Mouse (Mus musculus) forebrain, embryonic 11.5 days (tissue): Measurements from ENCODE around the gene Tcf12. TPM values are rescaled to one million over a fixed set of nuclear protein-coding genes. Genes with fewer than 3 reads are reported as not detected.

ENCODE experiments used
- ATAC-seq: fragments of 200-750 bp; cut with Nextera tagmentation; replicated peaks from 2 replicates; pipeline ENCODE4 v1.8.0; 2017; ENCODE audit warnings: moderate TSS enrichment; ENCODE audit not compliant: low FRiP score
- DNase-seq: peaks from one replicate; pipeline ENCODE4 v3.0.0-alpha.2; 2017; ENCODE audit warnings: low spot score
- H3K27ac ChIP-seq: fragments of 300-500 bp; sonication (generic); 2 replicates; pipeline ENCODE4 v1.5.1; 2014; ENCODE audit warnings: low read depth, low read length
- H3K27me3 ChIP-seq: fragments of 300-500 bp; sonication (generic); 2 replicates; pipeline ENCODE4 v1.6.1; 2014; ENCODE audit warnings: mild to moderate bottlenecking, low read length, mixed read lengths; ENCODE audit not compliant: control insufficient read depth, insufficient read depth
- H3K36me3 ChIP-seq: fragments of 300-500 bp; sonication (generic); 2 replicates; pipeline ENCODE4 v1.6.1; 2014; ENCODE audit warnings: mild to moderate bottlenecking, low read length, moderate library complexity, mixed read lengths; ENCODE audit not compliant: control insufficient read depth, insufficient read depth
- H3K4me1 ChIP-seq: fragments of 300-500 bp; sonication (generic); replicated peaks from 2 replicates; pipeline ENCODE4 v1.6.1; 2014; ENCODE audit warnings: low read length, mixed read lengths; ENCODE audit not compliant: control insufficient read depth, insufficient read depth
- H3K4me2 ChIP-seq: fragments of 300-500 bp; sonication (generic); 2 replicates; pipeline ENCODE4 v1.6.1; 2014; ENCODE audit warnings: low read depth, mild to moderate bottlenecking, low read length, moderate library complexity, mixed read lengths; ENCODE audit not compliant: severe bottlenecking
- H3K4me3 ChIP-seq: fragments of 300-500 bp; sonication (generic); 2 replicates; pipeline ENCODE4 v1.5.1; 2014; ENCODE audit warnings: low read depth, low read length
- H3K9ac ChIP-seq: fragments of 300-500 bp; sonication (generic); 2 replicates; pipeline ENCODE4 v1.6.1; 2014; ENCODE audit warnings: low read length
- H3K9me3 ChIP-seq: fragments of 300-500 bp; sonication (generic); 2 replicates; pipeline ENCODE4 v1.6.1; 2016; ENCODE audit warnings: low read length, mixed read lengths; ENCODE audit not compliant: control insufficient read depth
- WGBS: fragments of 180-500 bp; shearing (Covaris S2); extraction: QIAGEN DNeasy Blood & Tissue Kit; methylation state at CpG from one replicate; pipeline ENCODE4 v1.1.7; 2014; 5-methylcytosine and 5-hydroxymethylcytosine counted together
- polyA plus RNA-seq: library from polyadenylated mRNA; unstranded; fragments of >200 nt; fragmentation: Nextera tagmentation; extraction: Ambion mirVana; gene quantifications from 2 replicates; pipeline ENCODE4 v1.2.1, GENCODE M21; 2014

The Tcf12 gene
- polyA plus RNA-seq, 1 experiment from 2014 or later = 127 TPM

DNA sequence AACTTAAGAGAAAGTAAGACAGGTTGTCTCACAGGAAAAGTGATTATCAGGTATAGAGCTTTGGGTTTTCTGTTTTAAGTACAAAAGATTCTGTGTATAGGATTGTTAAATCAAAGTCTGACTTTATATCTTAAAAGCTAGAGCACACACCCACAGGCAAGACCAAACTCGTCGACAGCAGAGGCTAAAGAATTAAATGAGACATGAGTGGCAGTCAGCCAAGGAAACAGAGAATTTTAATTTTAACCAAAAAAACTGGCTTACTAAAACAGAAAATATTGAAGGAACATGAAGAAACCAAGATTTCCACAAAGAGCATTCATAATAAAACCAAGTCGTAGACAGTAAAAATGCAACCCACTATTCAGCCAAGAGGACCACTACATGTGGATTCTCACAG is 90.2 kb downstream of the Tcf12 start:
- Histone ChIP-seq H3K4me2 (no peak overlapping the region), H3K36me3 (no peaks in the 10 kb centered on the region), H3K4me3 (no peak overlapping the region), H3K27ac (no peak overlapping the region), H3K9me3 (no peaks in the 10 kb centered on the region), H3K9ac (no peak overlapping the region), H3K4me1 (no peaks in the 10 kb centered on the region; the same call in 1 of the 2 replicates), H3K27me3 (no peaks in the 10 kb centered on the region)
- ATAC-seq (no peak), DNase-seq (no peak)
- 83% methylated on average over 3 of the region's 3 CpGs for WGBS

DNA sequence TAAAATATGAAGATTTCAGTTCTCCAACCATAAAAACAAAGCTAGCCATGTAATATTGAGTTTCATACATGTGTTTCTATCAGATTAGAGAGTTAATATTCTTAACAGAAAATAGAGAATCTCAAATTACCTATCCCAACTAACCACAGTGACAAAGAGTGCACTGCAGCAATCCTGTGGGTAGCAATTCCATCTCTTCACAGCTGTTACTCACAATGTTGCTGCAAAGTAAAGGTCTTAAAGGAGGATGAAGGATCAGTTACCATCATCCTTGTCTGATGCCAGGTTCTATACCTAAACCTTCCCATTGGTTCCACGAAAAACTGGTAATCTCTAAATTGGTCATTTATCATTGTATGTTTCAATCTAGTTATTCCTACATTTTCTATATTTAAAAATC is 95.7 kb downstream of the Tcf12 start:
- ATAC-seq (no peak), DNase-seq (no peak)
- Histone ChIP-seq H3K27ac (no peak overlapping the region), H3K4me3 (no peak overlapping the region), H3K4me1 (no peaks in the 10 kb centered on the region; the same call in 1 of the 2 replicates), H3K27me3 (no peaks in the 10 kb centered on the region), H3K9me3 (no peaks in the 10 kb centered on the region), H3K9ac (no peak overlapping the region), H3K36me3 (no peaks in the 10 kb centered on the region), H3K4me2 (no peak overlapping the region)
- 93% methylated on average over 1 of the region's 1 CpGs for WGBS

DNA sequence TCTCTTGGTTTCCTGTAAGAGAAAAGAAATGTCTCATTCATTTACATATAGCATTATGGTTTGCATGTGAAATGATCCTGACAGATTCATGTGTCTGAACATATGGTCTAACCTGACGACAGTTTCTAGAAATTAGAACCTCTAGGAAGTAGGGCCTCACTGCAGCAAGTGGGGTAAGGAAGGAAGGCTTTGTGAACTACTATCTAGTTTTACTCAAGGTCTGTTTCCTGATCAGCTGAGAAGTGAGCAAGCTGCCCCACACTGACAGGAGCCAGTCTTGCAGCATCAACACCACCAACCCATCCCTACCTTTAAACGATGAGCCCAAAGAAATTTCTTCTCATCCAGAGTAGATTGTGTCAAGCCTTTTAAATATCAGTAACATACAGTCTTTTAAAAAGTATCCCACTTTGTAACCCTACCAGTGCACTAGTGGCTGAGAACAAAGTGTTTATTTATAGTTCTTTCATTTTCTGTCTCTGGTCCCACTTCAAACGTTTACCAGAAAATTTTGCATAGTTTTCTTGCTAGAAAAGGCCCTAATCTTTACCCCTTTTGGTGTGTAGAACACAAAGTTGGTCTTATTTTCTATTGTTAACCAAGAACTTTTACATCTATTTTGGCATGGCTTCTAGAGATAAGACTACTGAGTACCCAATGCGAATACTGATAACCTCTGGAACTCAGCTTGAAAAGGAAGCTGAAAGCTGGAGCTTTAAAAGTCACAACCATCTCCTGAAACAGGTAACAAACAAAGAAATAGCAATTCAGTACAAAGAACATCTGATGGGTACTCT is 96.9 kb downstream of the Tcf12 start:
- H3K9ac ChIP-seq = no peak overlapping the region
- WGBS = 86% methylated on average over 4 of the region's 4 CpGs
- no peak overlapping the region for H3K4me2 ChIP-seq

DNA sequence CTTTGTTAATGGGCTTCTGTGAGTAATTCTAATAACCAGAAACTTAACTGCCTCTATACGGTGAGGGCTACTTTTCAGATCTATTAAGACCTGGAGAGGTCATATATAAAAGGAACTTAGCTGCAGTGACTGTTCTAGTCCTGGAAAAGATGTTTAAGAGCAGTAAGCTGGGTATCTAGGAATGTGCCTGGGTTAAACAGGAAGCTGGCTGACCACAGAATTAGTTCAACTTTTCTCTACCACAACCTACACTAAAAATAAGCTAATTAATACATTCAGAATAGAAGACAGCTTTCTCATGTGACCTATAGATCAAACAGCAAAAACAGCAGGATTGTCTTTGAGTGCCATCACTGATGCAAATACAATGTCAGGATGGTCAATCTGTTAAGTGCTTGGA is 98.1 kb downstream of the Tcf12 start:
- H3K4me1 ChIP-seq = no peaks in the 10 kb centered on the region
- no peaks in the 10 kb centered on the region for H3K27me3 ChIP-seq
- WGBS = 87% methylated on average over 1 of the region's 1 CpGs
- ATAC-seq (no peak), DNase-seq (no peak)
- no peak overlapping the region for H3K4me2 ChIP-seq
- H3K4me3 ChIP-seq = no peak overlapping the region
- no peak overlapping the region for H3K9ac ChIP-seq
- H3K36me3 ChIP-seq = no peaks in the 10 kb centered on the region
- no peak overlapping the region for H3K27ac ChIP-seq
- no peaks in the 10 kb centered on the region for H3K9me3 ChIP-seq

More for the DNA sequence above, 96.9 kb downstream of the Tcf12 start:
- no peaks in the 10 kb centered on the region for H3K36me3 ChIP-seq
- DNase-seq (no peak), ATAC-seq (no peak)
- no peak overlapping the region for H3K27ac ChIP-seq
- H3K4me3 ChIP-seq = no peak overlapping the region
- H3K9me3 ChIP-seq = no peaks in the 10 kb centered on the region
- no peaks in the 10 kb centered on the region for H3K27me3 ChIP-seq
- no peaks in the 10 kb centered on the region for H3K4me1 ChIP-seq

DNA sequence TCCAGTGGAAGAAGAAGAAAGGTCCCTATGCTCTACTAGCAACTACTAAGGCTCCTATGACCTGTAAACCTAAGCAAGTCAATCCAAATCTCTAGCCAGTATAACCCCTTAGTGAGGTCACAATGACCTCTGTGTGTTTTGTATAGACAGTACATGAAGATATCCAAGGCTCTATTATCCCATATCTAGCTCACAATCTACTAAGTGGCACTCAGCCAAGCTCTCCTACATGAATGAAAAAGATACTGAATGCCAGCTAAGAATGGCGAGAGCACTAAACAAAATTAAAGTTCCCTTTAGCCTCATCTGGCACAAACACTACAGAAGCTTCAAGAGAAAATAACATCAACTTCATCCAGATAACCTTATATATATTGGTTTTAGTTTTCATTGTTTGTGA is 103.0 kb downstream of the Tcf12 start:
- H3K36me3 ChIP-seq = no peaks in the 10 kb centered on the region
- no peaks in the 10 kb centered on the region for H3K9me3 ChIP-seq
- ATAC-seq = no peak
- 97% methylated on average over 1 of the region's 1 CpGs for WGBS
- H3K9ac ChIP-seq = no peak overlapping the region
- no peak overlapping the region for H3K4me2 ChIP-seq
- H3K27me3 ChIP-seq = no peaks in the 10 kb centered on the region
- no peak for DNase-seq
- no peaks in the 10 kb centered on the region for H3K4me1 ChIP-seq
- H3K4me3 ChIP-seq = no peak overlapping the region
- H3K27ac ChIP-seq = no peak overlapping the region

DNA sequence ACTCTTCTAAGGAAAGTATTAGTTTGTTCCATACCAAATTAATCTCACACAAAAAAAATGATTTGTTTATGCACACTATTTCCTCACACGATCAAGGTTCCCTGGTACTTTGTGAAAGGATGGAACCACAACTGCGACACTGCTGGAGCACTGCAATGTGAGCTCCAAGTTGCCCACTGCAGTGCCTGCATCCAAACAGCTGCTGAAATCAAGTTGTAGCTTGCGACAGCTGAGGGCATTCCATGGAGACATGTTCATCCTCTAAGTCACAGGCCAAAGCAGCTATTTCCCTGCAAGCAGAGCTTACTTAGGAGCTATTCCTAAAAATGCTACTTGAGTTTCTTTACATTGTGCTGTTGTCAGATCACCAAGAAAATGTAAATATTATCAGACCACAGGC is 120.5 kb downstream of the Tcf12 start:
- WGBS = 88% methylated on average over 3 of the region's 3 CpGs
- no peaks in the 10 kb centered on the region for H3K36me3 ChIP-seq
- no peaks in the 10 kb centered on the region for H3K9me3 ChIP-seq
- DNase-seq (no peak), ATAC-seq (no peak)
- no peaks in the 10 kb centered on the region for H3K27me3 ChIP-seq
- no peak overlapping the region for H3K4me2 ChIP-seq
- H3K4me1 ChIP-seq = no peaks in the 10 kb centered on the region; the same call in 1 of the 2 replicates
- H3K9ac ChIP-seq = no peak overlapping the region
- no peak overlapping the region for H3K27ac ChIP-seq
- H3K4me3 ChIP-seq = no peak overlapping the region

DNA sequence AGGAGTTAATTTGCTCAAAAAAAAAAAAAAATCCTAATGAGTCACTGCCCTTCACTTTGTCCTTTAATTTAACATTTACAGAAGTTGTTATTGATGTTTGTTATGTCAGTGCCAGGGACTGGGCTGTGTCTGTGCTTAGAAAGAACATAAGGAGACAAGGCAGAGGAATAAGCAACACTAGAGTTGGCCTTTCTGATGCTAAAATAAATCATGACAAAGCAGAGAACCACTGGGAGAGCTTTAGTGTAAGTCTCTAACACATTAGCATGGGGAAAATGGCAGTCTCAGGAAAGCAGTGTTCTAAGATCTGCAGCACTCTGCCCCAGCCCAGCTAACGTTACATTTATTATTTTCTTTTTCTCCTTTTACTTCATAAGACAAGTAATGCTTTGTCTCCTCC is 121.3 kb downstream of the Tcf12 start:
- Histone ChIP-seq H3K36me3 (no peaks in the 10 kb centered on the region), H3K4me3 (no peak overlapping the region), H3K27me3 (no peaks in the 10 kb centered on the region), H3K9ac (no peak overlapping the region), H3K4me2 (no peak overlapping the region), H3K27ac (no peak overlapping the region), H3K9me3 (no peaks in the 10 kb centered on the region), H3K4me1 (no peaks in the 10 kb centered on the region; the same call in 1 of the 2 replicates)
- ATAC-seq = no peak
- no peak for DNase-seq
- 72% methylated on average over 1 of the region's 1 CpGs for WGBS

DNA sequence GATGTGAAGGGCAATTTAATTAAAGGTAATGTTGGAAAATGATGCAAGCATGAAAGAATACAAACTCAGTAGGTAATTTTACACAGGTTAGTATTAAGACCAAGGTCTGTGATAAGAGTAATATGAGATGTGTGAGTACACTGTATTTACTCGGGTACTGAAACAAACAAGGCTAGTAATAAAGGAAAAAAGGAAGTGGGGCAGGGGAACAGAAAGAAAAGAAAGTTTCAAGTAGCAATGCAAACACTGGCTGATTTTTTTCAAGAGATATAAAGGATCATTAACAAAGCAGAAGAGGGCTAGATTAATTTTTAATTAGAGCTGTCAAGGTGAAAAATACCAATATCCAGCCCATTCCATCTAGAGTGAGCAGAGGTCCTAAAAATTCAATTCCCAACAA is 122.0 kb downstream of the Tcf12 start:
- no peak for ATAC-seq

DNA sequence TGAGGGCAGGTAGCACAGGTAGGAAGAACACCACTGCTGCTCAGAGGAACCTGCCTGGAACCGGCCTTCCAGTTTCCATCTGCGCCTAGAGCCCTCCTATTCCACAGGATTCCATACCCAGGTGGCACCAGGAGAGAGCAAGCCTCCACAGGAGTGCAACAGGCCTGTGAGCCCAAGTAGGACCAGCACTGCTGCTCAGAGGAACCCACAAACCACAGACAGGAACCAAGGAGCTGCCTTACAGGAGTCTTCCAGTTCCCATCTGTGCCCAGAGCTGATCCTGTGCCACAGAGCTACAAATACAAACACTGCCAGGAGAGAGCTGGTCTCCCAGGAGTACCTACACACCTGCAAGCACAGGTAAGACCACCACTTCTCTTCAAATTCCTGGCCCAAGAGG is 125.0 kb downstream of the Tcf12 start:
- H3K4me3 ChIP-seq = no peak overlapping the region
- no peaks in the 10 kb centered on the region for H3K27me3 ChIP-seq
- no peaks in the 10 kb centered on the region for H3K36me3 ChIP-seq
- H3K4me2 ChIP-seq = no peak overlapping the region
- DNase-seq (no peak), ATAC-seq (no peak)
- H3K9ac ChIP-seq = no peak overlapping the region
- H3K4me1 ChIP-seq = no peaks in the 10 kb centered on the region; the same call in 1 of the 2 replicates
- 98% methylated on average over 2 of the region's 2 CpGs for WGBS
- H3K27ac ChIP-seq = no peak overlapping the region
- H3K9me3 ChIP-seq = no peaks in the 10 kb centered on the region

More for the DNA sequence above, 122.0 kb downstream of the Tcf12 start:
- no peak overlapping the region for H3K4me3 ChIP-seq
- no peak for DNase-seq
- no peak overlapping the region for H3K27ac ChIP-seq
- no peak overlapping the region for H3K9ac ChIP-seq
- H3K9me3 ChIP-seq = no peaks in the 10 kb centered on the region
- no peaks in the 10 kb centered on the region for H3K36me3 ChIP-seq
- H3K27me3 ChIP-seq = no peaks in the 10 kb centered on the region
- WGBS = 90% methylated on average over 1 of the region's 1 CpGs
- no peak overlapping the region for H3K4me2 ChIP-seq
- no peaks in the 10 kb centered on the region; the same call in 1 of the 2 replicates for H3K4me1 ChIP-seq
